Mouse (Mus musculus): ENCODE measurements around the gene D630039A03Rik. TPM values are rescaled to one million over a fixed set of nuclear protein-coding genes. Genes with fewer than 3 reads are reported as not detected.

Gene D630039A03Rik
- polyA plus RNA-seq, 2 experiments = 0.17 to 0.36 TPM

DNA sequence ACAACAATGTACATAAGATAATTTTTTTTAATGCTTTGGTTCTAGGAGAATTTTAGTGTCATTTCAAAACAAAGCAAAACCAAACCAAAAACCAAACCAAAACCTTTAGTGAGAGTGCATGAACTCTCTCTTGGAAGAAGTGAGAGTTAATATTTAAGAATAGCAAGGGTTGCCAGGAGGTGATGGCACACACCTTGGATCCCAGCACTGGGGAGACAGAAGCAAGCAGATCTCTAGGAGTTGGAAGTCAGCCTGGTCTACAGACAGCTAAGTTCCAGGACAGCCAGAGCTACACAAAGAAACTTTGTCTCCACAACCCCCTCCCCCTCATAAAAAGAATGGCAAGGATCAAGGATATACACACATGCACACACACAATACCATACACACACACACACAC lies 3.1 kb downstream of the D630039A03Rik start:
- no peak overlapping the region for H3K4me3 ChIP-seq (replicated peaks; ENCODE audit: low read length)
- H3K36me3 ChIP-seq (ENCODE audit: control insufficient read depth, insufficient read depth, low read length) = no peaks in the 10 kb centered on the region
- no peak for DNase-seq (ENCODE audit: low spot score)
- no peaks in the 10 kb centered on the region for H3K9me3 ChIP-seq (ENCODE audit: control insufficient read depth, low read length)
- peaks cover 21% of the 10 kb centered on the region for H3K4me1 ChIP-seq (ENCODE audit: control insufficient read depth, insufficient read depth, low read length)
- H3K4me2 ChIP-seq (replicated peaks; ENCODE audit: low read depth, low read length, severe bottlenecking) = no peak overlapping the region
- H3K27ac ChIP-seq (replicated peaks; ENCODE audit: low read depth, low read length) = no peak overlapping the region
- no peak for TF ChIP-seq POLR2A (IDR thresholded peaks at IDR 0.05; ENCODE audit: borderline replicate concordance, extremely low read depth, insufficient read depth, insufficient read length)
- no peaks in the 10 kb centered on the region; the same call in 1 of the 2 replicates for H3K27me3 ChIP-seq (ENCODE audit: control insufficient read depth, insufficient read depth, low read length)
- no peak overlapping the region for H3K9ac ChIP-seq (ENCODE audit: low read depth, low read length, severe bottlenecking)
- ATAC-seq (ENCODE audit: low FRiP score, low read depth) = no peak

DNA sequence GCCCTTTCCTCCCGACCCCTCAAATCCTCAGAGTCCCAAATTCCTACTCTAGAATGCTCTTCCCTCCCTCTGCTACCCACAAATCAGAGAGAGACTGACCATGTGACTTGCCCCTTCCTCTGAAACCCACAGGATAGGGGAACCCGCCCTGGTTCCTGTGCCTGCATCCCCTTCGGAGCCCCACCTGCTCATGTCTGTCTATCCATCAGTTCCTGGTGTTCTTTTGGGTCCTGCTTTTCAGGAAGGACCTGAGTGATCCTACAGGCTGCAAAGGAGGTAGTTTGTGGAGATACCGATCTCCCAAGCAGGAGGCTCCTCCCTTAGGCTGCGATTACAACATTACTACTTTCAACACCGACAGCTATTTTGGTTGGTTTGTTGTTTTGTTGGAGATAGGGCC lies 7.2 kb downstream of the D630039A03Rik start:
- ATAC-seq (ENCODE audit: low FRiP score, low read depth) = no peak
- WGBS = 72% methylated on average over 6 of the region's 6 CpGs
- no peak for DNase-seq (ENCODE audit: low spot score)
- Histone ChIP-seq H3K27ac (replicated peaks; ENCODE audit: low read depth, low read length) (no peak overlapping the region), H3K9me3 (ENCODE audit: control insufficient read depth, low read length) (no peaks in the 10 kb centered on the region), H3K36me3 (ENCODE audit: control insufficient read depth, insufficient read depth, low read length) (no peaks in the 10 kb centered on the region), H3K27me3 (ENCODE audit: control insufficient read depth, insufficient read depth, low read length) (no peaks in the 10 kb centered on the region), H3K4me3 (replicated peaks; ENCODE audit: low read length) (no peak overlapping the region), H3K4me2 (replicated peaks; ENCODE audit: low read depth, low read length, severe bottlenecking) (no peak overlapping the region), H3K9ac (ENCODE audit: low read depth, low read length, severe bottlenecking) (no peak overlapping the region), H3K4me1 (ENCODE audit: control insufficient read depth, insufficient read depth, low read length) (peaks cover 2% of the 10 kb centered on the region; the same call in 1 of the 2 replicates)
- TF ChIP-seq POLR2A (IDR thresholded peaks at IDR 0.05; ENCODE audit: borderline replicate concordance, extremely low read depth, insufficient read depth, insufficient read length) = no peak

DNA sequence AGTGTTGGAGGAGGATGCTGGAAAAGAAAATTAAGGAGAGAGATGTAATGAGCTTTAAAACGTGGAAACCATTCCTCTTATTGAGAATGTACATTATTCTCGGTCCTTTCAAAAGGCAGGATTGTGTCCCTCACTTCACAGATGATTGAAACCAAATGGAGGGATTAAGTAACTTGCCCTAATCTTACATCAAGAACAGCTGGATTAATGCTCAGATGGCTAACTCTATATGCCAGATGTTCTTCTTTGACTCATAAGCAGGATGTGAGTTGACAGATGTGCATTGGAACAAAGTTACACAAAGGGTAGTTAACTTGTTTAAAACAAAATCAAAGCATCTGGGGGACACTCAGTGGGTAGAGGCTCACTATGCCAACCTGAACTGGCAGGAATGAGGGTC lies 9.4 kb downstream of the D630039A03Rik start:
- ATAC-seq (ENCODE audit: low FRiP score, low read depth) (no peak), DNase-seq (ENCODE audit: low spot score) (peak; percentile 13)
- Histone ChIP-seq H3K9ac (ENCODE audit: low read depth, low read length, severe bottlenecking) (no peak overlapping the region), H3K36me3 (ENCODE audit: control insufficient read depth, insufficient read depth, low read length) (no peaks in the 10 kb centered on the region), H3K27me3 (ENCODE audit: control insufficient read depth, insufficient read depth, low read length) (no peaks in the 10 kb centered on the region), H3K4me3 (replicated peaks; ENCODE audit: low read length) (no peak overlapping the region), H3K4me1 (ENCODE audit: control insufficient read depth, insufficient read depth, low read length) (peaks cover 2% of the 10 kb centered on the region; the same call in 1 of the 2 replicates), H3K27ac (replicated peaks; ENCODE audit: low read depth, low read length) (no peak overlapping the region), H3K4me2 (replicated peaks; ENCODE audit: low read depth, low read length, severe bottlenecking) (no peak overlapping the region), H3K9me3 (ENCODE audit: control insufficient read depth, low read length) (no peaks in the 10 kb centered on the region)
- TF ChIP-seq POLR2A (IDR thresholded peaks at IDR 0.05; ENCODE audit: borderline replicate concordance, extremely low read depth, insufficient read depth, insufficient read length) = no peak
- WGBS = 17% methylated on average over 2 of the region's 2 CpGs

DNA sequence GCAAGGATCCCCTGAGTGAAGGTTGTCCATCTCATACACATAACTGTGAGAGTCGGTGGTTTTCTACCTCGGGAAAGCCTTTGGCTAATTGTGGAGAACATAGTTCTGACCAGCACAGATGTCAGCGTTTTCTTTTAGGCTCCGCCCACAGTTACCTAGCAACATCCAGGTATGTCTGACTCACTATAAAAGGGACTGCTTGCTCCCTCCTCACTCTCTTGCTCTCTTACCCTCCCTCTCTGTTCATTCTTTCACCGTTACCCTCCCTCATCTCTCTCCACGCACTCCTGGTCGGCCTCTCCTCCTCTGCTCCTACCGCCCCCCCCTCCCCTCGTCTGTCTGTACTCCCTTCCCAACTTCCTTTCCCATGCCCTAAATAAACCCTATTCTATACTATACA lies 11.5 kb downstream of the D630039A03Rik start:
- TF ChIP-seq POLR2A (IDR thresholded peaks at IDR 0.05; ENCODE audit: borderline replicate concordance, extremely low read depth, insufficient read depth, insufficient read length) = no peak
- Histone ChIP-seq H3K27me3 (ENCODE audit: control insufficient read depth, insufficient read depth, low read length) (no peaks in the 10 kb centered on the region), H3K4me1 (ENCODE audit: control insufficient read depth, insufficient read depth, low read length) (peaks cover 2% of the 10 kb centered on the region; the same call in 1 of the 2 replicates), H3K36me3 (ENCODE audit: control insufficient read depth, insufficient read depth, low read length) (no peaks in the 10 kb centered on the region), H3K27ac (replicated peaks; ENCODE audit: low read depth, low read length) (no peak overlapping the region), H3K4me3 (replicated peaks; ENCODE audit: low read length) (no peak overlapping the region), H3K9me3 (ENCODE audit: control insufficient read depth, low read length) (no peaks in the 10 kb centered on the region), H3K9ac (ENCODE audit: low read depth, low read length, severe bottlenecking) (no peak overlapping the region), H3K4me2 (replicated peaks; ENCODE audit: low read depth, low read length, severe bottlenecking) (no peak overlapping the region)
- DNase-seq (ENCODE audit: low spot score) (no peak), ATAC-seq (ENCODE audit: low FRiP score, low read depth) (peak; percentile 24; the same call in 1 of the 2 replicates)
- 29% methylated on average over 9 of the region's 9 CpGs for WGBS

DNA sequence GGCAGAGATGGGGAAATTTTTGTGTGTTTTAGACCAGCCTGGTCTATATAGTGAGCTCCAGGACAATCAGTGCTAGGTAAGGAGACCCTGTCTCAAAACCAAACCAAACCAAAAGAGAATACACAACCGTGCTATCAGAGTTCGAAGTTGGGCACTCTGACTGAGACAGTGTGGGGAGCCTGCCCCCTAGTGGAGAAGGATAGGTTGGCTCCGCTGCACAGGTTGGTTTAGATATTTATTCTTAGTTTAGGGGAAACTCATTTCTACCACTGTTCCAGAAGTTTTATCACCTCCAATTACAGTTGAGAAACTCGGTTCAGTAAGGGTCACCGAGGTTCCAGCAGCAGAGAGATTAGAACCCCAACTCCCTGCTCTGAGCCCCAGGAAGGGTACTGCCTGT lies 11.9 kb downstream of the D630039A03Rik start:
- Histone ChIP-seq H3K4me3 (replicated peaks; ENCODE audit: low read length) (no peak overlapping the region), H3K36me3 (ENCODE audit: control insufficient read depth, insufficient read depth, low read length) (no peaks in the 10 kb centered on the region), H3K9ac (ENCODE audit: low read depth, low read length, severe bottlenecking) (no peak overlapping the region), H3K9me3 (ENCODE audit: control insufficient read depth, low read length) (no peaks in the 10 kb centered on the region), H3K27me3 (ENCODE audit: control insufficient read depth, insufficient read depth, low read length) (no peaks in the 10 kb centered on the region), H3K4me2 (replicated peaks; ENCODE audit: low read depth, low read length, severe bottlenecking) (no peak overlapping the region), H3K4me1 (ENCODE audit: control insufficient read depth, insufficient read depth, low read length) (peaks cover 2% of the 10 kb centered on the region; the same call in 1 of the 2 replicates), H3K27ac (replicated peaks; ENCODE audit: low read depth, low read length) (no peak overlapping the region)
- WGBS = 9% methylated on average over 5 of the region's 5 CpGs
- no peak for TF ChIP-seq POLR2A (IDR thresholded peaks at IDR 0.05; ENCODE audit: borderline replicate concordance, extremely low read depth, insufficient read depth, insufficient read length)
- ATAC-seq (ENCODE audit: low FRiP score, low read depth) (peak; percentile 66), DNase-seq (ENCODE audit: low spot score) (peak; percentile 68)

DNA sequence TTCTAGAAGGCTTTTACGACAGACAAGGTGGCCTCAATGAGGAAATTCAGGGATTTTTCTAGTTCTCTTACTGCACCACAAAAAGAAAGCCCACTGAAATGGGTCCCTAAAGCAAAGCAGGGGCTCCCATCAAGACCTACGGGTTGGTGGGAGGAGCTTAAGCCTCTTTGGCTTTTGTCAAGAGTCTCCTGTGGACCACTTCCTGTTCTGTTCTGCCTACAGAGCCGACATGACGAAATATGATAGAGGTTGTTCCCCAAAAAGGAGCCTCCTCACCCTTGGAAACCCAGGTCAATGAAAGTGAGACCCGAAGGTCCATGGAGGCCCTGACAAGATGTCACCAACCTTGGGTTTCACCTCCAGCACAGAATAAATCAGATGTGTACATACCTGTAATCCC lies 13.5 kb downstream of the D630039A03Rik start:
- Histone ChIP-seq H3K4me1 (ENCODE audit: control insufficient read depth, insufficient read depth, low read length) (peaks cover 2% of the 10 kb centered on the region; the same call in 1 of the 2 replicates), H3K9ac (ENCODE audit: low read depth, low read length, severe bottlenecking) (no peak overlapping the region), H3K4me3 (replicated peaks; ENCODE audit: low read length) (no peak overlapping the region), H3K4me2 (replicated peaks; ENCODE audit: low read depth, low read length, severe bottlenecking) (no peak overlapping the region), H3K27ac (replicated peaks; ENCODE audit: low read depth, low read length) (no peak overlapping the region), H3K36me3 (ENCODE audit: control insufficient read depth, insufficient read depth, low read length) (no peaks in the 10 kb centered on the region), H3K9me3 (ENCODE audit: control insufficient read depth, low read length) (no peaks in the 10 kb centered on the region), H3K27me3 (ENCODE audit: control insufficient read depth, insufficient read depth, low read length) (no peaks in the 10 kb centered on the region)
- DNase-seq (ENCODE audit: low spot score) (no peak), ATAC-seq (ENCODE audit: low FRiP score, low read depth) (no peak)
- no peak for TF ChIP-seq POLR2A (IDR thresholded peaks at IDR 0.05; ENCODE audit: borderline replicate concordance, extremely low read depth, insufficient read depth, insufficient read length)
- 79% methylated on average over 5 of the region's 5 CpGs for WGBS

Measured in limb, embryonic 14.5 days (tissue).